Mouse (Mus musculus) ovary, postnatal 14 days (tissue): ENCODE measurements around the gene Ugt3a2.

Source experiments
- DNase-seq: peaks from one replicate; pipeline ENCODE4 v3.0.0; 2022; ENCODE audit warnings: low spot score

Gene Ugt3a2

GRCm38 (mm10) chr15:9335341-9335740 lies at the start of gene Ugt3a2:
Gene Ugt3a2, plus strand, starts transcription at chr15:9335550.
- no peak for DNase-seq

- DNase-seq, result no peak
These were observed 45.7 kb upstream of the Ugt3a2 start for GRCm38 (mm10) chr15:9289660-9290059.

- DNase-seq, result no peak
These were observed 29.2 kb upstream of the Ugt3a2 start for GRCm38 (mm10) chr15:9305978-9306692.

- no peak for DNase-seq
These were observed 754 bp upstream of the Ugt3a2 start for GRCm38 (mm10) chr15:9334596-9334995.

GRCm38 (mm10) chr15:9336616-9337015 lies 1.3 kb downstream of the Ugt3a2 start:
- DNase-seq, result no peak

- no peak for DNase-seq
These were observed 1.7 kb downstream of the Ugt3a2 start for GRCm38 (mm10) chr15:9337021-9337420.

- DNase-seq, result no peak
These were observed 13.4 kb downstream of the Ugt3a2 start for GRCm38 (mm10) chr15:9348739-9349138.

- DNase-seq, result no peak
These were observed 27.5 kb downstream of the Ugt3a2 start for GRCm38 (mm10) chr15:9362801-9363200.

GRCm38 (mm10) chr15:9368774-9369173 lies 33.4 kb downstream of the Ugt3a2 start:
- no peak for DNase-seq

- no peak for DNase-seq
These were observed 40.9 kb downstream of the Ugt3a2 start for GRCm38 (mm10) chr15:9376281-9376680.

GRCm38 (mm10) chr15:9409475-9409874 lies 74.1 kb downstream of the Ugt3a2 start:
- DNase-seq, result no peak
